Mouse (Mus musculus) gastrocnemius, adult 8-10 months (tissue): ENCODE data around the gene Krt73. TPM values are rescaled to one million over a fixed set of nuclear protein-coding genes. Genes with fewer than 3 reads are reported as not detected.
A peak's percentile ranks its signal among the peaks of the same experiment; 100 is the strongest.

ENCODE experiments used
- DNase-seq, 2 experiments: peaks; one replicate each; pipeline ENCODE4 v3.0.0; 2022; ENCODE audit warnings: low spot score in 2 of 2
- total RNA-seq, 4 experiments: library from RNA; stranded (reverse); gene quantifications; 2 replicates each; pipeline ENCODE4 v1.2.4; 2022

The Krt73 gene
- total RNA-seq, result not detected

DNA sequence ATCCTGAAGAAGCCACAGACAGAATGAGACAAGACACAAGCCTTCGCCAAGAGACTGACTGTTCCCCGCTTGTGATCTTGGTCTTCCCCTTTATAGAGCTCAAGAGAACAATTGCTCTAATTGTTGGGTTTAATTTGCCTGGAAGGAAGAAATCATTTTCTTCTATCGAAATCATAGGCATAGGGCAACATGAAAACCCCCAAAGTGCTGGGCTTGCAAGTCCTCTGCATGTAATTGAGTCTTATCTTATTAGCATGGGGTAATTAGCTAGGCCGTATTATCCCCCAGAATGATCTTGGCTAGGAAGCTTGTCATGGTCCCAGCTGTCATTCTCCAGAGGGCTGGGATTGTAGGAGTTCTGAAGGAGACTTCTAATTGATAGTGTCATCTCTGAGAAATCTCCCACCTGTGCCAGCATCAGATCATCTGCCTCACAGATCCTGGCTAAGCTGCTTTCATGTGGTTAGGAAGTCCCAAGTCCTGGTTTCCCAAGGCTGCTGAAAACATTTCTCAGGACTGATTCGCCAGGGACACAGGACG, at the start of gene Krt73:
Gene Krt73, minus strand, starts transcription at position 51 of the 540 bp plus-strand sequence.
- no peak for DNase-seq

DNA sequence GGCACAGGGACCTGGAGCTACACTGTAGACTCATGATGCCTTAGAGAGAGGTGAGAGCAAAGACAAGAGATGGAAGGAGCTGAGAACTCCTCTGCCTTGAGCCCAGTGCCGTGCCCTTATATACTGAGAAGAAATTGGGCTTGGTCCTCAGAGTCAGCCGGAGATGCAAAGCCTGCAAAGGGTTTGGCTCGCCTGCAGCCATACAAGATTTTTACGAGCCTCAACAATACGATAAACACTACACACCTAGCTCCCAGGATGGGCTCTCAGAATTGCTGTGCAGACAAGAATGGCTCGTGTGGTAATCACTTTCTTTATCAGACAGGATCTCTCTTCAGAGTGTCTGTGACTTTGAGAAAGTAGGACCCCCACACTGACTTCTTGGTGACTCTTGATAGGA, 48.5 kb upstream of the Krt73 start, which contains the start of gene Krt1:
Gene Krt1, minus strand, starts transcription at position 101 of the 400 bp plus-strand sequence.
- DNase-seq, result no peak

DNA sequence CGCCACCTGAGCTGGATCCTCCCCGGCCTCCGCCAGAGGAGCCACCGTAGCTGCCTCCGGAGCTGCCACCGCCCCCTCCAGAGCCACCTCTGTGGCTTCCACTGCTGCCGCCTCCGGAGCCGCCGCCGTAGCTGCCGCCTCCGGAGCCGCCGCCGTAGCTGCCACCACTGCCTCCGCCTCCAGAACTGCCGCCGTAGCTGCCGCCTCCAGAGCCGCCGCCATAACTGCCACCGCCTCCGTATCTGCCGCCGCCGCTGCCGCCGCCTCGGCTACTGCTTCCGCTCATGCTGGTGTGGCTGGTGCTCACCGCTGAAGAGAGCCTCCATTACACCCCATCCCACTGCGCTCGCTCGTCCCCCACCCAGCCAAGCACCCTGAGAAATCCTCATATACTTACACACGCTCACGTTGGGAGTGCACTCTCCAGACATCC, 43.8 kb upstream of the Krt73 start:
- DNase-seq, result no peak

DNA sequence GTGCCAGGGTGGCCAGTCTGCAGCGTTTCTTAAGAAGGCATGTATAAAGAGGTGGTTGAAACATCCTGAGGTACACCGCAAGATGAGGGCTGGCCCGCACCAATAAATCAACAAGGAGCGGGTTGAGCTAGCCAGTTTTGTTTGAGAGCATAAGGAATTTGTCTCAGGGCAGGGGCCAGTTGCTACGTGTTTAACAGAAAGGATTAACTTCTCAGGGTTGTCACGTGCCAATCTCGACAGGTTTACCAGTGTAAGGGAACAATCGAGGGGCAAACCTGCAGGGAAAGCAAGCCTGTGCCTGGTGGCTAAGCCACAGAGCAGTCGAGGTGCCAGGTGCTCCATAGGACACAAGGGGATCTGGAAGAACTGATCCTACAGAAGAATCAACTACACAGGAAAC, 41.0 kb upstream of the Krt73 start:
- no peak for DNase-seq

DNA sequence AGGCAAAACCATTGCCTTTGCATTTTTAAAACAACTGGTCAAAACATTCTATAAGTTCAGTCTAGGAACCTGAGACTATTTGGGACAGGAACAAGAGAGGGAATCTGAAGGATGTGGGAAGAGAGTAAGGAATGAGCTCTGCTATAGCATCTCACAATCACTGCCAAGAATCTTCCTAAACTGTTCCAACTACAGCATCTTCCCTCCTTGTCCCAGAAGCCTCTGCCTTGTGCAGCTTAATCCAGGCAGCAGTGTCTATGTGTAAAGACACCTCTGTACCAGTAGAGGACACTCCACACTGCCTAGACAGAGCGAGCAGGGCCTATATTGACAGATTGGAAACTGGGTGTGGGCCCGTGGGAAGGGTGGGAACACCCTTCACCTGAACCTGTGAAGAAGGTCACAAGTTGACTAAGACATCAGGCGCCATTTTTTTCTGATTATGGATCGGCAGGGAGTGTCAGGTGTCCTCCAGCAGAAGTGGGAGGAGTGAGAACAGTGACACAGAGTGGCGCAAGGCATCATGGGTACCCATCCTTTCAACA, 32.7 kb upstream of the Krt73 start:
- DNase-seq, result no peak

DNA sequence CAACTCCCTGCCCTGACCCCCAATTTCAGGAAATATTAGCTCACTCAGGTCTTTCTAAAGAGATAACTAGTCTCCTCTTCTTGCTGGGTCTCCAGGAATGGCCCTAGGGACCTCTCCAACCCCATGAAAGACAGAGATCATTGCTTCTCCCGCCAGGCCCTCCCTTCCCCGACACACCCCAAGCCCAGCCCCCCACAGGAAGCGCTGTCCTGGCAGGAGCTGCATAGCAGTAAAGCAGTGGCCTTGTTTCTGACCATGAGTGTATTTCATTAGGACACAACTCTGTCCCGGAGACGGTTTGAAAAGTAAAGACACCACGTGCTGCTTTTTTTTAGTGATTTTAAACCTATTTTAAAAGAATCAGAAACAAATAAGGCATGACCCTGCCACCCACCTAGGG, 31.0 kb upstream of the Krt73 start:
- no peak for DNase-seq

DNA sequence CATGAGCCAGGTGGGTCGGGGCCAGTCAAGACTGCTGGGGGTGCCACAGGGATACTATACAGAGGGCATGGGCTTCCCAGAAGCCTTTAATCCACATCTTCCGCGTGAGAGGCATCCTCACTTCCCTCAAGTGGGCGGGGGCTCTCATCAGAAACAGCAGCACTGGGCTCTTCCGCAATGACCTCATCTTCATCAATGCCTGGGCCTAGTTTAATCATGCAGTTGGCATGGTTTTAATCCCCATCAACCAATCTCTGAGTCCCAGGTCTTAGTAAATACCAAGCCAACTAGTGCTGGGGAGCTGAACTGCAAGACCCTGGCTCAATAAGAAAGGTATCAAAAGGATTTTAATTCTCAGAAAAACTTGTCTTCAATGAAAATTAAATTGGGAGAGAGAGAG, 27.3 kb upstream of the Krt73 start:
- no peak for DNase-seq

DNA sequence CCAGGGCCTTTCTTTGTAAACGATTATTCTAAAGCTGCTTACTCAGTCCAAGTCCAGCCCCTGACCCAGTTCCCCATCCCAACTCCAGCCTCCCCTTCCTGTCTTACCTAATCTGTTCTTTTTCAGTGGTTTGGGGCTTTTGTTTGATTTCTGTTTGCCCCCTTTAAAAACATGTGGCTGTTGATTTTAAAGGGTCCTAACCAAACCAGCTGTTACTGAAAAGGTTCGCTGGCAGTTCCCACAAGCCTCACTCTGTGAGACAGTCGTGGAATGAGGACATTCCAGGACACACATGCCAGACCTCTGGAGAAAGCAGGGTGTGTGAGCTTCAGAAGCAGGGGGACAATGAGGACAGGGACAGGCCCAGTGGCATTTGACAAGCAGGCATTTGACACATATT, 19.6 kb upstream of the Krt73 start:
- DNase-seq, result no peak

DNA sequence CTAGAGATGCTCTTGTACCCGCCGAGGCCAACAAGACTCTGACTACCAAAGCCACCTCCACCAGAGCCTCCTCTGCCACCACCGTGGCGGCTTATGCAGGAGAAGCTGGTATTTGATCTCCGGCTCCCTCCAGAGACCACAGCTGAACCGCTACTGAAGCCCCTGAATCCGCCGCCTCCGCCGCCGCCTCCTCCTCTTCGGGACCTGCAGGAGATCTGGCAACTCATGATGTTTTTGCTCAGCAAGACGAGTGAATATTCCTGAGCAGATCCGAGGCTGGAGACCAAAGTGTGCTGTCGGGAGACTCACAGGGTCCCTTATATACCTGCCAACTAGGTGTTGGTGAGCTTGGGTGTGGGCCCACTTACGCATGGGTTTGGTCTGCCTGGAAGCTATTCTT, 15.7 kb upstream of the Krt73 start, which contains the start of gene Krt2:
Gene Krt2, minus strand, starts transcription at position 295 of the 400 bp plus-strand sequence.
- no peak for DNase-seq

DNA sequence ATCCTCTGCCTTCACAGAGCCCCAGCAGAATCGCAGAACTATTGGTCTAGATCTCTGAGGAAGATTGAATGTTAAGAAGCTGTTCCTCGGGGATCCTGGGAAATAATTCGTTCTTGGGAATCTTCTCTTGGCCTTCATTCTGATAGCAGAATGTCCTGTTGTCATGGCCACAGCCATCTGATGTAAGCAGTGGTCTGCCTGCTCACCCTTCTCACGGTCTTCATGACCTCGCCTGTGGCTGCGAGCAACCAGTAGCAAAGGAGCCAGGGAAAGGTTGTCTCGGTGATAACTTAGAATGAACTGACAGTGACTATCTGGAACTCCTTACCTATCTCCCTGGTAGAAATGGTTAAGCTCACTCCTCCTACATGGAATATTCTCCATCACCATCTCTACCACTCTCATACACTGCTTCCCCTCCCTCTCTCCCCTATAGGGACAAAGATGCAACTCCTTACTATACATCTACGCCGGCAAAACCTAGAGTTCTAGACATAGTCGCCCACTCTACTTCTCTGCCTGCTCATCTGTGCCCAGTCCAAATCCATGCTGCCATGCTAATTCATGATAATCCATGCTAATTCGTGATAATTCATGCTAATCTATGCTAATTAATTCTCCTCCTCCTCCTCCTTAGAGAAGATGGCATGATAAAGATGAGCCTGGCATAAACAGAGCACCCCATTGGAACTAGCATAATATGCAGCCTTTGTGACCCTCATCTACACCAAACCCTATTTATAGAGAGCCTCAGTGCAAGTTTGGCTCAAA, 1.1 kb upstream of the Krt73 start:
- DNase-seq, result no peak

DNA sequence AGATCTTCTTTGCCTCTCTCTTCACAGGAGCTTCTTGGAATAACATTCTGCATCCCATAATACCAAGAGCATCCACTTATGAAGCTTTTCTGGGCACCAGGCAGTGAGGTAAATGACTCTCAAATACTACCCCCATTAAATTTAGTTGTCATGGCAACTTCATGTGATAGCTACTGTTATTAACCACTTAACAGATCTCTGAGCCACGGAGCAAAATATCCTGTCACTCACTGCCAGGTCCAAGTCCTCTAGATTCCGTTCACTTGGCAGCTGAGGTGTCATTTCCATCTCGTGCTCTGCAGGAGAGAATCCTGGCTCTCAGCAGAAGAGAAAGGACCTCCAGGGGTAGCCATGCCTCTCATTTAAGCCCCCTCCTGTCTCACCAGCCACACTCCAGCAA, 11.3 kb downstream of the Krt73 start:
- DNase-seq, result no peak

DNA sequence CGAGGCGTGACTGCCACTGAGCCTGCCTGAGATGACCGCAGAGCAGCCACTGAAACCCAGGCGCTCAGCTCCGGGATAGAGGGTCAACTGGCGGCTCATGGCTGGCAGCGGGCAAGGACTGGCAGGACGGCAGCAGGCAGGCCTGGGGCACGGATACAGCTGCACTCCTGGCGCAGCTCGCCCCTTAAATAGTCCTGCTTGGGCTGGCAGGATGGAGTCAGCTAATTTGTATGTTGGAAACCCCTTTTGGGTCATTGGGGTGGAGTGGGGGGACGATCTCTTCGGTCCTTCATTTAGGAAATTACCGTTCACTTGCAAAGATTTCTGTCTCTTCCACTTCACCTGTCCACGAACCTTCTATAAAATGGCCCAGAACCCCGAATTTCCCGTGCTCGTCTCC, 15.8 kb downstream of the Krt73 start, which contains the start of gene Krt72:
Gene Krt72, minus strand, starts transcription at position 101 of the 400 bp plus-strand sequence.
- no peak for DNase-seq

DNA sequence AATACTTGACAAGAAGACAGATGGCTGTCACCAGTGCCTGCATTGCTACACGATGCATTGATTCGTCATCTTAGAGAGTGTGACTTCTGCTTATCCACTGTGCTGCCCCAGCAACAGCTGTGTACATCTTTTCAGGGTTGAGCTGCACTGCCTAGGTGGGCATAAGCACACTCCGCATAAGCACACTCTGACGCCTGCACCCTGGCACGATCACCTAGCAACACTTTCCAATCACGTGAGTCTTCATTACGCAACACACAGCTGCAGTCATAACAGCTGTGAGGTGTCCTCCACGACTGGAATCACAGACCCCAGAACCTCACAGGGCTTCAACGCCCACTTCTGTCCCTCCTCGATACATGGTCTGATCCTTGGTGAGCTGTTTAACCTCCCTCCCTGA, 28.7 kb downstream of the Krt73 start:
- DNase-seq, result no peak

DNA sequence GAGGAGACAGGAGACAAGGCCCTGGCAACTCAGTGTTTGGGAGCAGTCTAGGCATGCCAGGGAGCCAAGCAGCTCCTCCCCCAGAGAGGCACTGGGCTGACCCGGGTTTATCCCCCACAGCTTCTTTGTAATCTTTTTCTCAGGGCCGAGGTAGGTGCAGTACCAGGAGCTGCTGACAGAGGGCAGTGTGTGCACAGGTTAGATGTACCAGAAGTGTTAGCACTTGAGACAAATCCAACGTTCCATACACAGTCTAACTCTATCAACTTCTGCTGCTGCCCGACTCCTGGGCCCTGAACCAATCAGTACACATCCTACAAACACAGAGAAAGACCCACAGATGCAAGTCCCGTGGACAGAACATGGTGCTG, 29.4 kb downstream of the Krt73 start:
- DNase-seq, result peak; percentile 74 to 79

DNA sequence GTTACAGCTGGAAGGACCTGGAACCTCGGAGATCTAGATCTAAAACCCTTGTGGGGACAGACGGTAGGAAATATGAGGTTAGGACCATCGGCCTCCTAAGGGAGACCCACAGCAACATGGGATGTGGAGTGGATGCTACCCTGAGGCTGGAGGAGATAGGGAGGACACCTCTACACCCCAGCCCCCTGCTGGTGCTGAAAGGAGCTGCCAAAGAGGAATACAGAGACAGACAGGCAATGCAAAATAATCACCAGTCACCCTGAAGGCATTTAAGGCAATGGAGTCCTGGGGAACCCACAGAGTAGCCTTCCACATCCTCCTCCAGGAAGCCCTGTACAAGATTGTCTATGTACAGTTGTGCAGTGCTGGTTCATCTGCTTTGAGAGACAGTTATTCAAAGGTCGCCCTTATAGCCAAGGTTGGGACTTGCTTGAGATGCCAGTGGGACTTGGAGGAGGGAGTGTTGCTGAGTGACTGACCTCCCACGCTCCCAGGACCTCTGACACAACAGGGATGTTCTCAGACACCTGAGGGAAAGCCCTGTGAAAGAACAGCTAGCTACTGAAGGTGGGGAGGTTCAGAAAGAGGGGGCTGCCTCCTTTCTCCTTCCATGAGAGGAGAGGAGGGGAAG, 30.0 kb downstream of the Krt73 start:
- no peak for DNase-seq

DNA sequence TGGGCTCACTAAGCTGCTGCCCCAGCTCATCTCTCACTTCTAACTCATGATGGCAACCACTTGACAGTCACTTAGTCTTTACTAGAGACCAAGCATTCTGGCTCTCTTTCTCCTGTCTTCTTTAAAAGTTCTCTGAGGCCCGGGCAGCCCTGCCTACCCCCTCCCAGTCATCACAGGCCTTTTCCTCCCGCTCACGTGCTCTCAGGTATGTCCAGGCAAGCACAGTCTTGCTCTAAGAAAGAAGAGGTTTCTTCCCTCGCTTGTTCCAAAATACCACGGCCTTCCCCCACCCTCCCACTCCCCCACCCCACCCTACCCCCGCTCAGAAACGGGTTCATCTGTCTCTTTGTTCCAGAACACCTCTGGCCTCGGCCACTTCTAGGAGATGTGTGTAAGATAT, 31.9 kb downstream of the Krt73 start:
- DNase-seq, result no peak

Other genes starting within 250 kb of the Krt73 start
- not detected for gene Krt90, start 239.4 kb downstream of the Krt73 start, total RNA-seq
- gene Krt75, start 228.4 kb downstream of the Krt73 start, total RNA-seq, result not detected
- gene Gm5414, start 174.2 kb downstream of the Krt73 start, total RNA-seq, result not detected
- gene Gm5478, start 155.0 kb downstream of the Krt73 start, total RNA-seq, result not detected
- gene Krt6b, start 122.1 kb downstream of the Krt73 start, total RNA-seq, result not detected
- not detected for gene Krt6a, start 108.0 kb downstream of the Krt73 start, total RNA-seq
- gene Krt5, start 89.4 kb downstream of the Krt73 start, total RNA-seq, result not detected
- not detected for gene Krt71, start 59.2 kb downstream of the Krt73 start, total RNA-seq
- gene Krt72, start 15.9 kb downstream of the Krt73 start, total RNA-seq, result not detected
- gene Krt2, start 15.8 kb upstream of the Krt73 start, total RNA-seq, result not detected
- not detected for gene Krt1, start 48.4 kb upstream of the Krt73 start, total RNA-seq
- not detected for gene Krt77, start 67.4 kb upstream of the Krt73 start, total RNA-seq
- gene Krt76, start 90.6 kb upstream of the Krt73 start, total RNA-seq, result not detected
- not detected for gene Krt4, start 122.4 kb upstream of the Krt73 start, total RNA-seq
- not detected for gene Krt79, start 138.0 kb upstream of the Krt73 start, total RNA-seq
- not detected for gene Krt78, start 151.9 kb upstream of the Krt73 start, total RNA-seq
- under 1 TPM in 1 of 4 experiments, not detected in 3; 0.32 TPM for gene Krt8, start 202.1 kb upstream of the Krt73 start, total RNA-seq
- 1 to 10 TPM in 1 of 4 experiments, under 1 TPM in 3; 0.29 to 2.0 (median 0.42) TPM for gene Krt18, start 225.8 kb upstream of the Krt73 start, total RNA-seq